Mouse (Mus musculus): ENCODE results near the gene Ankrd60.

DNA sequence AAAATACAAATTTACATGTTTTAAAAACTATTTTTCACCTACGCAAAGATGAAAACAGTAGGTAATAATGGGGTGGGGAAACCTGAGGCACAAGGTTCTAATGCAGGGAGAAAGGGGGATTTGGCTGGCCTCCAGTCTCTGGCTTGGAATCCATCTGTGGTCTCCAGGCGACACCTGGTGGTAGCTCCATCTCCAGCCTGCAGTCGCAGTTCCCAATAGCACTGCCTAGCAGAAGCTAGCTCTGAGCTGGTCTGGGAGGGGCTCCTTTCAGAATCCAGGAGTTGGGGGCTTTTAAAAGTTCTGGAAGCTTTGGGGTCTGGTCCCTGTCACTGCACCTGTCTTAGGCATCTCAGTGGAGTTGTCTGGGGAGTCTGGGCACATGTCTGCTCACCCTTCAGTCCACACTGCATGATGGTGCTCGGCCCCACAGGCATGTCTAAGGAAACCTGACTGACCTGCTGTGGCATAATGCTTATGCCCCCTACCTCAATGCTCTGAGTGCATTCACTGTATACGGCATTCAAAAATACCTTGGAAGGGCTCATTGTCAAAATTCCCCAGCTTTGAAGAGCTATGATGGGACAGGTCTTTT is 16.2 kb downstream of the Ankrd60 start:
- TF ChIP-seq POLR2A (IDR thresholded peaks at IDR 0.05; ENCODE audit: borderline replicate concordance, low read depth, low read length) (no peak), CTCF (IDR thresholded peaks at IDR 0.05; ENCODE audit: low read depth, low read length) (peak; percentile 59; the same call in 1 of the 2 replicates)
